Mouse (Mus musculus) cerebellum, postnatal 14 days (tissue): ENCODE measurements around the gene Evx2.

Experiments used
- DNase-seq, 2 experiments: peaks; one replicate each; pipeline ENCODE4 v3.0.0; 2021; ENCODE audit warnings: mixed read lengths in 2 of 2

Gene Evx2

DNA sequence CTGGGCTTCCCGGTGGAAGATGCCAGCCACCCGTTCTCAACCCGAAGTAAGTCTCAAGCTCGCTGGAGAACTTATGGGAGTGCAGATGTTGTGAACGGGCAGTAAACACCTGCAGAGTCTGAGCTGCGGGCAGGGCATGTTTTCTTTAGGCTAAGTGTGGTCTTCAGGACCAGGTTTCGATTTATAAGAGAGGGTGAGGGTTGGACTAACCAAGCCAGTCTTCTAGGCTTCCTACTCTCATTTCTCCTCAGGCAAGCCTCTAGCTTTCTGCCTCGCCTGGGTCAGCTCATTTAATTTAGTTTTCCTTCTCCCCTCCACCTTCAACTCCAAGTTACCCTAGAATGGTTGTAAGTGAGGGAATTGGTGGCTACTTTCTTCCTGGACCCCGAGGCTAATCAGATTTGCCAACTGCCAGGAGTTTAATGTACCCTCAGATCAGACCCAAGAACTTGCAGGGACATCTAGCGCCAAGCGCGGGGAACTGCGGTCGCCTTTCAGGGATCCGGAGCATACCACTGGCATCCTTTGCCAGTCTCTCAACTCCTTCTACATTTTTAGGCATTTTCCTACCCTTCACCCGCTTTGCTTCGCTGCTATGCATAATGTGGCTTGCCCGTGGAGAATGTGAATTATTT lies 4.1 kb upstream of the Evx2 start:
- peak; percentile 81 to 82 for DNase-seq

DNA sequence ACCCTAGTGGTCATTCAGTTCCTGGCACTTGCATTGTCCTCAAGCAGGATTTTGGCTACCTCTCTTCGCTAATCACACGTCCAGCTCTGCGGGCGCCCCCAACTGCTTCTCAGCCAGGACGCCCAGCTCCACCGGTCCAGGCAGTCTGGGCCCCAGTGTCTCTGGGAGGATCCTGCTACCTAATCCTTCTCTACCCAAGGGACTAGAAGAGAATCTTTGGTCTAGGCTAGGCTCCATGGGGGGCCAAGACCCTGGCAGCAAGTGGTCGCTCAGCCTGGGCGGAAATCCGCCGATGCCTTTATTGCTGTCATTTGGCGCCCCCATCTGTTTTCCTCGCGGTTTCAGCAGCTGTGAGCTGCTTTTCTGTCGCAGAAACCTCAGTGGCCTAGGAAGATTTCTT lies 2.3 kb upstream of the Evx2 start:
- DNase-seq: peak; percentile 62 to 70

- peak in 1 of 2 experiments; percentile 19 for DNase-seq
Measured at GRCm38 (mm10) chr2:74660421-74661375, 1.3 kb upstream of the Evx2 start.

DNA sequence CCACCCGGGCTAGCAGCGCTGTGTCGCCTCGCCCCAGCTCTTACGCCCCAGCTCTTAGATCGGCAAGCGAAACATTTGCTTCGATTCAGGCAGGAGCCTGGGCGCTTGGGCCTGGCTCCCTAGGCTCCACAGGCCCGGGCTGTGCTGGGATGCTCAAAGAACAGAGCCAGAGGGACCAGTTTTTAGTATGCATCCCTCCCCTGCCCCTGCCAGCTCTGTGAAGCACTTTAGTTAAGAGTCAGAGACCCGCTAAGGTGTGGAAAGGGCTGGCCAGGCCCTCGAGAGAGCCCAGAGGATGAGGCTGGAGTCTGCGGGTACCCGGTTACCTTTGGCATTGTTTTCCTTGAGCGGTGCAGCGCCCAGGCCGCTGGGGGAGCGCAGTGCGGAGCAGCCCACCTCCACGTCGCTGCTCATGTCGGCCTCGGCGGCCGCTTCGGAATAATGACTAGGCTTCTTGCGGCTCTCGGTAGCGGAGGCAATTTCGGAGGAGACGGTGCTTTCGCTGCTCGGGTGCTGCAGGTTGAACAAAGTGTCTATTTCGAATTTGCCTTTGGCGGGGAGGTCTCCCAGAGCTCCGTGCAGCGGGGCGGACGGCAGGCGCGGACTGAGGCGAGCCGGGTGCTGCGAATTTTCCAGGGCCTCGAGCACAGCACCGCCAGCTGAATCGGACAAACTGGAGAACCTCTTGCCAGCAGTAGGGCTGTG lies 538 bp downstream of the Evx2 start:
- peak; percentile 25 to 48 for DNase-seq

DNA sequence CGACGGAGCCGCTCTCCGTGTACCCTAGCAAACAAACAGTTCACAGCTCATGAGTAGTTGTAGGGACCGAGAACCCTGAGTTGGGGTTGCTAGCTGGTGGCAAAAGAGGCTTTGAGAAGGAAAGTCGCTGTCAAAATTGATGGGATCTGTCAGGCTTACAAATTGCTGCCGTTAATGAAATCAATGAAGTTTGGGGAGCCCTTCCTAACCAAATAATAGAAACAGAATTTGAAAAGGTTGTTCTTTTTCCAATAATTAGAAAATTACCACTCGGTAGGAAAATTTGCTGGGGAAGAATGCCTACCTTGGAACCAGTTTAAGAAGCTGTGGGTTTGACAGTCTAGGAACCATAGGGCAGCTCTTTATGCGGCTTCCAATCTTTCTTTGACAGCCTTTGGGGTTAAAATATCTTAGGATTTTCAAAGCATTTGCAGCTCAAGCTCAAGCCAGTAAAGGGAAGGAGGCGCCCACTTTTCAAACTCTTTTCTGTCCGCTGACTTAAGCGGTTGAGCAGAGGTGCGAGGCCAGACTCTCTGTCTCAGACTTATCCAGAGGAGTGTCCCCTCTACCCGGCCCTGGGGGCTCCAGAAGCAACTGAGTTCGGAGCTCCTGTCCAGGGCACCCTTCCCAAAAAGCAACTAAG lies 1.2 kb downstream of the Evx2 start:
- peak; percentile 16 to 35 for DNase-seq

DNA sequence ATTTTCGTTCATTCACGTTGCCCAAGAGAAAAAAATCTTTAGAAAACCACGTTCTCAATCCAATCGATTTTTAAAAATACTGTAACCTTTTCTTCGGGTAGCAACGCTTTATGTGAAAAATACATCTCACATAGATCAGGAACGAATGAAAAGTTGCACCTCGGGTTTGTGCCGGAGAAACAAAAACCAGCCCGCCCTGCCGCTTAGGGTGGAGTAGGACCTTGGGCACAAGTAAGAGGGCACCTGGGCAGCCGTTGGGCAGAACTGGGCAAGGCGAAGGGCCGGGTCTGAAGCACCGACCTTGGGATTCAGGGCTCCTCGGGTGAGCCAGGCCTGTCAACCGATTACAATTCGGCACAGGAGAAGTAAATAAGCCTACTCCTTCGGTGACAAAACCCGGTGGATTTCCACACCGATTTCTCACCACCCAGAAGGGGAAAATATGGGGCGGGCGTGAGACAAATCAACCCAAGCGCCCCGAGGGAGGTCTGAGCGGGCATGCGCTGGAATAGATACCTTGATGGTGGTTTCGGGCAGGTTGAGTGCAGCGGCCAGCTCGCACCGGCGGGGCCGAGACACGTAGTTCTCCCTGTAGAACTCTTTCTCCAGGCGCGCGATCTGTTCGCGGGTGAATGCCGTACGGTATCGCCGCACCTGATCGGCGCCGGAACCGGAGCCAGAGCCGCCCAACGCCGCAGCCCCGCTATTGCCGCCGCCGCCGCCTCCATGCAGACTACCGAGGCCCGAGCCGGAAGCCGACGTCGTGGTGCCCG lies 1.9 kb downstream of the Evx2 start:
- peak; percentile 35 to 54 for DNase-seq

DNA sequence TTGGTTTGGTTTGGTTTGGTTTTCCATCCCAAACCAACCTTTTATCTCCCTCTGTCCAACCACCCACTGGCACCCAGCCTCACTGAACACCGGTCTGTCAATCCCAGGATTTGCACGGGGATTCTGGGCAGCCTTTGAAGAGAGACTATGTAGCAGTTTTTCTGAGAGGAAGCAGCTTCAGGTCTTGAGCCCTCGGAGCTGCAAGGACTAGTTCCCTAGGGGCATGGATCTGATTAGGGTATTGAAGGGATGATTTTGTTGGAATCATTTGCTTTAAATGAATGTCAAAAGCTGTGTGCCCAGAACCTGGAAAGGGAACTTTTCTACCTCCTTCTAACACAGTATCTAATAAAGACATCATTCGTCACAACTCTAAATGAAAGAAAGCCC lies 2.7 kb downstream of the Evx2 start:
- DNase-seq: peak in 1 of 2 experiments; percentile 31

GRCm38 (mm10) chr2:74655821-74656631 lies 3.3 kb downstream of the Evx2 start:
- peak; percentile 19 to 41 for DNase-seq

DNA sequence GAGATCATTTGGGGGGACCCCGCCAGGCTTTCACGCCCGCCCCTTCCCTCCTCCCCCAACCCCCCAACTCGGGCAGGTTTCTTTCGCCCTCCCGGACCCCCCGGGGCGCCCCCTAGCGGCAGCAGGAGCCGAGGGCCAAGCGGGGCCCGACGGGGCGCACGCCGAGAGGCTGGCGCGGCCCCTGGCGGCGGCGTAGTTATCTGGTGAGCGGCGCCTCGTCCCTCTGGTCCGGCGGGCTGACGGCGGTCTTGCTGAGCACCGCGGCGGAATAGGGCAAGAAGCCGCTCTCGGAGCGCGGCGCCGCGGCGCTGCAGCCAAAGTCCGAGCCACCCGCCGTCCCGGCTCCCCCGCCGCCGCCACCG lies 4.0 kb downstream of the Evx2 start:
- DNase-seq: peak; percentile 28 to 48

- peak; percentile 5 to 8 for DNase-seq
Measured at GRCm38 (mm10) chr2:74654743-74655419, 4.5 kb downstream of the Evx2 start.

DNA sequence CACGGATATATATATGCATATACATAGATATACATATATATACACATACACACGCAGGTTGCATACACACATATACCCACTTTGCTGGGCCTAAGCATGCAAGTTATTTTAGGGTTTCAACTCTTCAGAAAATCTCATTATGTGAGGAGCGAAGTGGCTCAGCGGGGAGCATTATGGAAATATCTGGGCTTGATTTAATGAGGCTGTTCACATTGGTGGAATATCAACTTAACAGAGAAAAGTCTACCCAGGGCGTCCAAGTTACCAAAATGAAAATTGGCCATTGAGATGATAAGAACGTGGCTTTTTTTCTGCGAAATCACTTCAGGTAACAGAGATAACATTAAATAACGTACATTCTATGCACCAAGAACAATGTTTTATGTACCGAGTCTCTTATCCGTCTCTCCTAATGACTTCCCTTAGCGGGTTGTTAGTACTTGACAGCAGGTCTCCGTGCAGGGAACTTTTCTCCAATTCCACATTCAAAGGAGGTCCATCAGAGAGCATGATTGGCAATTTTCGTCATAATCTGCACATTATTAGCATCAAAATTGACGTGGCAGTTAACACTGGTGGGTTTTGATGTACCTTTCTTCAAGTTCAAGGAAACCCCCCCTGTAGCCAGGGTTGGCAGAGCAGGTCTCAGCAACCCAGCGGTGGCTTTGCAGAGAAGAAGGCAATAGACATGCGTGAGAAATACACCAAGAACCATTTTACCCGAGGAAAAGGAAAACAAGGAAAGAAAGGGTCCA lies 5.4 kb downstream of the Evx2 start:
- DNase-seq: peak; percentile 12 to 40

DNA sequence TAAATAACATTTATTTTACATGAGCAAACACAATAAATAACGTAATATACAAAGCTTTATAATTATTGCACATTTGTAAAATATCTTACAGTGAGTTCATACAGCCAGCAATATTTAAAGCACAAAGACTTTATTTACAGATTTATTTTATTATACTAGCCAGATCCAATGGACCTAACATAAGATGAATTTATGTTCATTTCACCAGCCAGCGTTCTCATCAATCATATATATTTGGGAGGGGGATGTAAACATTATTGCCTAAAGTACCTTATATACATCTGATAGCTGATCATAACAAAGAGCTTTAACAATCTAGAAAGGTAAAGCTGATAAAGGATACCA lies 6.4 kb downstream of the Evx2 start:
- peak in 1 of 2 experiments; percentile 4 for DNase-seq

DNA sequence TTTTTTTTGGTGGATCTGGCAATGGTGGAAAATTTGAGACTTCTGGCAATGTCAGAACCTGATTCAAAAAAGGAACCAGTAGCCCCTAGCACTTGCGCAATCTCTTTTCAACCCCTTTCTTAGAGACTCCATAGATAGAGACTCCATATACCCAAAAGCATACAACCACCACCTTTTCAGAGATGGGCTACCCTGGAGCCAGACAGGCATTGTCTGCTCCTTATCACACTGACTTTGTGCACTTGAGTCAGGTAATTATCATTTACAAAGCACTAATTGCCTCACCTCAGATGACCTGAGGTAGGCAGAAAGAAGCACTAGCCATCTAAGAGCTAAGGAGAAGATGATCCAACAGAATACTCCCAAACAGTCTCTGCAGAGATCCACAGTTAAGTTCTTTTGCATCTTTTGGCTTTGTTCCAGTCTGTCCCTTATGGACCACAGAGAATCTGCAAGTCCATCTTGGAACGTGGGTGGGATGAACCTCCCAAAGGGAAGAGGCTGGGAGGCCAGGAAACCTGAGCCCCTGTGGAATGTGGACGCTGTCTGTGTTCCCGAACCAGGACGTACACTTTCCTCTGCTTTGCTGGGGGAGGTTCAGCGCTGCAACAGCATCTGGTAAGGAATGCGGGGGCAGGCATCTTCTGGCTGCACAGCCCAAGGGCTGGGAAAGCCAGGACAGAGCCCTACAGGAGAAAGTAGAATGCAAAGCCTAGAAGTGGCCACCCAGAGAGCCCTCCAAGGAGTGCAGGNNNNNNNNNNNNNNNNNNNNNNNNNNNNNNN lies 12.1 kb downstream of the Evx2 start:
- no peak for DNase-seq

DNA sequence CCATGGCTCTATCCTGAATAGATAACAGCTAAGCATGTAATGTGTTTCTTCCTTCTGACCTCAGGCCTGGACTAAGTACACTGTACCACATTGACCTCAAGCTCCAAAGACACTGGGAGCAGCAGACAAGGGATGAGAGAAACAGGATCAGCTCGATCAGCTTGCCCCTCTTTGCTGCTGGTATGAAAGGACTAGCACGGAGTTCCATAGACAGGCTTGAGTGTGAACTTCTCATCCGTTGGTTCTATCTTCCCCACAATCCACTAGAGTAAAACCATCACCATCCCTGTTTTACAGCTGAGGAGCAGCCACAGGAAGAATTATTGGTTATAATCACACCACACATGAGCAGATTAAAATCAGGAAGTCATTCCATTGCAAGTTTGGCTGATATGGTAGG lies 13.7 kb downstream of the Evx2 start:
- DNase-seq: no peak

- no peak for DNase-seq
Measured at GRCm38 (mm10) chr2:74642431-74642830, 16.9 kb downstream of the Evx2 start.

GRCm38 (mm10) chr2:74635412-74635811 lies 23.9 kb downstream of the Evx2 start:
- DNase-seq: no peak

DNA sequence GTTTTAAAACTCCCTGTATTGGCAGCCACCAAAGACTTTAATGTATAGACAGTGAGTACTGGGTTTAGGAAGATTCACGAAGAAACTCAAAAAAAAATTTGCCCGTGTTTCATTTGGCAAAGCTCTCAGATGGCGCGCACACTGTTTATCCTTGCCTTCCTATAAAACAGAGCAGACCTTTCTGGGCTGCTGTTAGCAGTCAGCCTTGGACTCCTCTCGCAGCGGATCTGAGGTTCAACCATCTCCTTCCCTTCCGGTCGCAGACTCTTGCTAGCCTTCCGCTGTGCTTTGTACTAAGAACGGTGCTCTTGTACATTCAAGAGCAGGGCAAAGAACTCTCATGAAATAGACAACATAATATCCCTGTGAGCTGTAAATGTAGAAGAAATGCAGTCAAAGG lies 39.0 kb downstream of the Evx2 start:
- DNase-seq: no peak

GRCm38 (mm10) chr2:74619676-74620246 lies 39.6 kb downstream of the Evx2 start:
- no peak for DNase-seq

GRCm38 (mm10) chr2:74617706-74618105 lies 41.7 kb downstream of the Evx2 start:
- DNase-seq: no peak
